Mouse (Mus musculus): ENCODE results near the gene Arhgap10. TPM values are rescaled to one million over a fixed set of nuclear protein-coding genes. Genes with fewer than 3 reads are reported as not detected.

The Arhgap10 gene
- total and polyA plus RNA-seq, 3 experiments, result 2.7 to 5.9 (median 4.8) TPM

GRCm38 (mm10) chr8:77487590-77488214, 30.1 kb downstream of the Arhgap10 start:
- Histone ChIP-seq H3K4me2 (ENCODE audit: insufficient read depth, low read depth, poor library complexity, severe bottlenecking) (no peak overlapping the region), H3K9ac (ENCODE audit: insufficient read depth, low read depth) (no peak overlapping the region), H3K4me3 (replicated peaks in 1 of 3; ENCODE audit: low read depth in 2 of 3, low read length in 2 of 3, poor library complexity in 1 of 3) (no peak overlapping the region), H3K27ac (ENCODE audit: insufficient read depth, low read depth) (no peak overlapping the region), H3K79me2 (replicated peaks; ENCODE audit: control insufficient read depth, extremely low read depth, insufficient read depth, poor library complexity, severe bottlenecking) (no peaks in the 10 kb centered on the region), H3K36me3 (replicated peaks in 1 of 2; ENCODE audit: control insufficient read depth in 1 of 2, insufficient read depth in 1 of 2, low read length in 1 of 2) (no peaks in the 10 kb centered on the region), H3K27me3 (replicated peaks) (no peaks in the 10 kb centered on the region), H3K9me3 (replicated peaks; ENCODE audit: low read length) (no peaks in the 10 kb centered on the region), H3K4me1 (ENCODE audit: control insufficient read depth in 1 of 2, insufficient read depth in 2 of 2) (peaks cover 0 to 8% of the 10 kb centered on the region in 2 experiments; a peak in 2 of 4 replicates)
- in situ Hi-C loops (cut with MboI; ENCODE audit: low pct_ligation_motif_present, low pct_unique_long_range_greater_than_20kb, low sequenced_read_pairs) (no loop called here), dilution Hi-C loops (cut with MboI; ENCODE audit: extremely low pct_ligation_motif_present, extremely low pct_unique_long_range_greater_than_20kb, low sequenced_read_pairs) (no loop called here)
- no peak for DNase-seq (ENCODE audit: extremely low read depth)
- TF ChIP-seq MAX (IDR thresholded peaks at IDR 0.05; ENCODE audit: low read length), result no peak
- no peak for TF ChIP-seq POLR2A (IDR thresholded peaks at IDR 0.05; ENCODE audit: low read depth, low read length)
- no peak for TF ChIP-seq MAZ (IDR thresholded peaks at IDR 0.05; ENCODE audit: low read depth, low read length)
- TF ChIP-seq GABPA (IDR thresholded peaks at IDR 0.05; ENCODE audit: insufficient replicate concordance, low read depth, low read length), result no peak
- TF ChIP-seq KAT2A (IDR thresholded peaks at IDR 0.05; ENCODE audit: insufficient replicate concordance, low read length), result no peak
- TF ChIP-seq MEF2A (IDR thresholded peaks at IDR 0.05; ENCODE audit: borderline replicate concordance, low read depth, low read length), result no peak
- no peak for TF ChIP-seq USF1 (IDR thresholded peaks at IDR 0.05; ENCODE audit: low read depth, low read length)
- no peak for TF ChIP-seq NELFE (IDR thresholded peaks at IDR 0.05; ENCODE audit: low read depth, low read length)
- TF ChIP-seq USF2 (conservative IDR thresholded peaks at IDR 0.05; ENCODE audit: low read depth, low read length), result no peak
- TF ChIP-seq ZMIZ1 (IDR thresholded peaks at IDR 0.05; ENCODE audit: low read depth, low read length), result no peak
- no peak for TF ChIP-seq SMC3 (IDR thresholded peaks at IDR 0.05; ENCODE audit: low read depth, low read length)
- TF ChIP-seq BHLHE40 (IDR thresholded peaks at IDR 0.05; ENCODE audit: low read depth, low read length), result no peak

DNA sequence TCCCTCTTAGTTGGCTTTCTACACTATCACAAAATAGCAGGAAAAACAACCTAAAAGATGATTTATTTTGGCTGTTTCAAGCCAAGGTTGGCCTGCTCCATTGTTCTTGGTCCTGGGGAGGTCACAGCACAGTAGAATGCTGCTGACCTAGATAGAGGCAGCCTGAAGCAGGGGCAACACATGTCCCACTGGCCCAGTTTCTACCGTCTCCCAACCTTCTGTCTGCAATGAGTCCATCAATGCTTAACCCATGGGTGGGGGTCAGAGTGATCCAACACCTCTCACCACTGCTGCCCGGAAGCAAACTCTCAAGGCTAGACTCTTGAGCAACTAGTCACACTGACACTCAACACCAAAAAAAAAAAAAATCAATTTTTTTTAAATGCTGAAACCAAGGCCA, 31.0 kb downstream of the Arhgap10 start:
- Histone ChIP-seq H3K27ac (ENCODE audit: insufficient read depth, low read depth) (no peak overlapping the region), H3K36me3 (replicated peaks in 1 of 2; ENCODE audit: control insufficient read depth in 1 of 2, insufficient read depth in 1 of 2, low read length in 1 of 2) (no peaks in the 10 kb centered on the region), H3K4me3 (replicated peaks in 1 of 3; ENCODE audit: low read depth in 2 of 3, low read length in 2 of 3, poor library complexity in 1 of 3) (no peak overlapping the region), H3K4me1 (ENCODE audit: control insufficient read depth in 1 of 2, insufficient read depth in 2 of 2) (peaks cover 0 to 8% of the 10 kb centered on the region in 2 experiments; a peak in 2 of 4 replicates), H3K27me3 (replicated peaks) (no peaks in the 10 kb centered on the region), H3K9ac (ENCODE audit: insufficient read depth, low read depth) (no peak overlapping the region), H3K79me2 (replicated peaks; ENCODE audit: control insufficient read depth, extremely low read depth, insufficient read depth, poor library complexity, severe bottlenecking) (no peaks in the 10 kb centered on the region), H3K4me2 (ENCODE audit: insufficient read depth, low read depth, poor library complexity, severe bottlenecking) (no peak overlapping the region), H3K9me3 (replicated peaks; ENCODE audit: low read length) (no peaks in the 10 kb centered on the region)
- no peak for TF ChIP-seq NRF1 (IDR thresholded peaks at IDR 0.05; ENCODE audit: low read depth, low read length)
- no peak for TF ChIP-seq GABPA (IDR thresholded peaks at IDR 0.05; ENCODE audit: insufficient replicate concordance, low read depth, low read length)
- no peak for TF ChIP-seq SMC3 (IDR thresholded peaks at IDR 0.05; ENCODE audit: low read depth, low read length)
- no peak for TF ChIP-seq ELF1 (IDR thresholded peaks at IDR 0.05; ENCODE audit: low read depth, low read length)
- TF ChIP-seq CHD1 (IDR thresholded peaks at IDR 0.05; ENCODE audit: low read depth, low read length), result no peak
- no peak for TF ChIP-seq ZC3H11A (IDR thresholded peaks at IDR 0.05; ENCODE audit: low read depth, low read length)
- no peak for TF ChIP-seq CHD2 (IDR thresholded peaks at IDR 0.05; ENCODE audit: low read length)
- TF ChIP-seq RCOR1 (conservative IDR thresholded peaks at IDR 0.05; ENCODE audit: low read depth, low read length), result no peak
- no peak for TF ChIP-seq USF1 (IDR thresholded peaks at IDR 0.05; ENCODE audit: low read depth, low read length)
- TF ChIP-seq UBTF (IDR thresholded peaks at IDR 0.05; ENCODE audit: low read depth, low read length), result no peak
- no peak for TF ChIP-seq SIN3A (IDR thresholded peaks at IDR 0.05; ENCODE audit: low read length)
- no peak for TF ChIP-seq EP300 (IDR thresholded peaks at IDR 0.05; ENCODE audit: low read length)
- no peak for TF ChIP-seq KAT2A (IDR thresholded peaks at IDR 0.05; ENCODE audit: insufficient replicate concordance, low read length)
- TF ChIP-seq JUN (IDR thresholded peaks at IDR 0.05; ENCODE audit: insufficient read depth, low read depth, low read length), result no peak
- TF ChIP-seq RAD21 (IDR thresholded peaks at IDR 0.05; ENCODE audit: low read depth, low read length), result no peak
- in situ Hi-C loops (cut with MboI; ENCODE audit: low pct_ligation_motif_present, low pct_unique_long_range_greater_than_20kb, low sequenced_read_pairs), result no loop called here
- dilution Hi-C loops (cut with MboI; ENCODE audit: extremely low pct_ligation_motif_present, extremely low pct_unique_long_range_greater_than_20kb, low sequenced_read_pairs), result no loop called here
- DNase-seq (ENCODE audit: extremely low read depth), result no peak

Measured in CH12.LX (cell line).